Mouse (Mus musculus) kidney, adult 2 months (tissue): Measurements from ENCODE around the gene Ppara.

ENCODE experiments used
- CTCF ChIP-seq: fragments of 200-500 bp; conservative IDR thresholded peaks from 2 replicates; pipeline ENCODE4 v1.5.1; 2011; ENCODE audit warnings: low read depth, mild to moderate bottlenecking, control low read depth, low read length, moderate library complexity, mixed read lengths; ENCODE audit not compliant: insufficient read depth, insufficient read length
- POLR2A ChIP-seq: fragments of 200-500 bp; IDR thresholded peaks from one replicate; pipeline ENCODE4 v1.6.1; 2011; ENCODE audit warnings: low read depth, low read length, control low read depth

DNA sequence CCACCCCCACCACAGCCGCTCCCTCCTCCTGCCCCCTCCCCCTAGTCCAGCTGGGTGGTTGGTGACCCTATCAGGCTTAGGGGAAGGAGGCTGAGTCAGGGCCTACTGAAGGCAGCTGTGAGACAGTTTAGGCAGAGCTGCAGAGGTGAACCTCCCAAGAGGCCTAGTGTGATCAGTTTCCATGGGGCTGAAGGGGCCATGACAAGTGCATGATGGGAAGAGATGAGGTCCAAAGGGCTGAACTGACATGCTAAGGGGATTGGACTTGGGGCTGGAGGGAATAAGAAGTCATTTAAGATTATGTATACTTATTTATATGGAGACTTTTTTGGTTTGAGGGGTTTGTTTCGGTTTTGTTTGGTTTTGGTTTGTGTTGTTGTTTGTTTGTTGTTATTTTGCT lies 41.5 kb downstream of the Ppara start:
- TF ChIP-seq POLR2A (no peak), CTCF (no peak)
